ENCODE assay signal across 8 mouse cellular contexts in the genomic region with DNA sequence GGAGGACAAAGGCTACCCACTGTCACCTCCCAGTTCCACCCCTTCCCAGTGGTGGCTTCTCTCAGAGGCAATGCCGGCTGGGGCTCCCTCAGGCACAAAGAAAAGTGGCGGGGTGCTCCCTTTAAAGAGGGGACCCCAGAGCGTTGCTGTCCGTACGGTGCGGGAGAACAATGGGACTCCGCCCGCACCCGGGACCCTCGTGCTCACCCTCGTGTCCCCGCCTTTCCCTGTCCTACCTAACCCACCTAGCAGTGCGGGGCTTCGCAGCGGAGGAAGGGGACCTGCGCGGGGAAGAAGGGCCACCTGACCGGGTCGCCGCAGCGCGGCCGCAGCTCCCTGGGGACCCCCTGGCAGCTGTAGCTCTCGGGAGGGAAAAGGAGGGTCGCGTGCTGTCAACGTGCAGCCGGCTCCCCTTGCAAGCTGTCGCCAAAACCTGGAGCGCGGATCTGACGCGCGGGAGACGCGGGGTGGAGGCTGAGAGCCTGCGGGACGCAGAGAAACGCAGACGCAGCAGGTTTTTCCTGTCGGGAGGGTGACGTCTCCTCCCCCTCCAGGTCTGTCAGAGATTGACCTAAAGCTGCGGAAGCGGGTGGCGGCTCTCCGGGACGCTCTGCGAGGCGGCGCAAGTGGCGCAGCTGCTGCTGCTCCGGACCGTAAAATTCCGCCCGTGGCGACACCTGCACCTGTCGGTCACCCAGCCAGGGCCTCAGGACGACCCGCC. TPM values are rescaled to one million over a fixed set of nuclear protein-coding genes. Genes with fewer than 3 reads are reported as not detected.
DNase-seq lines count a peak whose midpoint lies in the region; ATAC-seq and TF ChIP-seq lines count a peak whose summit lies in the region.

No protein-coding gene starts in this region.

- H3K4me1 ChIP-seq in CH12.LX (ENCODE audit: control insufficient read depth in 1 of 2, insufficient read depth in 2 of 2): peaks cover 0 to 26% of the 10 kb centered on the region in 2 experiments; a peak in 2 of 4 replicates
- peaks cover 26% of the 10 kb centered on the region for H3K4me1 ChIP-seq in forebrain, embryonic 13.5 days
- 0 out of 2 replicates have a peak, but pooled peaks cover 6% of the 10 kb centered on the region for H3K4me1 ChIP-seq in lung, adult 2 months (ENCODE audit: control insufficient read depth, insufficient read depth, low read length)
- H3K4me1 ChIP-seq in neural tube, embryonic 15.5 days: peaks cover 37% of the 10 kb centered on the region
- peaks cover 12% of the 10 kb centered on the region for H3K4me1 ChIP-seq in testis, adult 2 months (ENCODE audit: control insufficient read depth, insufficient read depth, low read length)

- TF ChIP-seq EP300 in CH12.LX (IDR thresholded peaks at IDR 0.05; ENCODE audit: low read length): 0 out of 2 replicates have a peak, but pooled peaks have one; percentile 9

- TF ChIP-seq RAD21 in CH12.LX (IDR thresholded peaks at IDR 0.05; ENCODE audit: low read depth, low read length): no peak

- H3K36me3 ChIP-seq in CH12.LX (replicated peaks in 1 of 2; ENCODE audit: control insufficient read depth in 1 of 2, insufficient read depth in 1 of 2, low read length in 1 of 2): peaks cover 0 to 16% of the 10 kb centered on the region in 2 experiments
- H3K36me3 ChIP-seq in forebrain, embryonic 13.5 days (ENCODE audit: poor library complexity, severe bottlenecking): no peaks in the 10 kb centered on the region
- no peaks in the 10 kb centered on the region for H3K36me3 ChIP-seq in neural tube, embryonic 15.5 days
- H3K36me3 ChIP-seq in testis, adult 2 months (ENCODE audit: control insufficient read depth, insufficient read depth, low read length): no peaks in the 10 kb centered on the region

- ATAC-seq in cerebellum, adult (ENCODE audit: insufficient number of reproducible peaks, low FRiP score, low TSS enrichment): peak; percentile 60
- ATAC-seq in forebrain, embryonic 13.5 days: peak; percentile 82
- peak; percentile 84 for ATAC-seq in neural tube, embryonic 15.5 days (ENCODE audit: low FRiP score)

- in situ Hi-C loops in CH12.LX (cut with MboI; ENCODE audit: low pct_ligation_motif_present, low pct_unique_long_range_greater_than_20kb, low sequenced_read_pairs): loop anchor here (10.0 to 25.0 kb wide), 3 partner anchors 109 to 243 kb away; no protein-coding TSS in a partner anchor

- peak overlapping the region; percentile 88 for H3K4me2 ChIP-seq in CH12.LX (ENCODE audit: insufficient read depth, low read depth, poor library complexity, severe bottlenecking)
- H3K4me2 ChIP-seq in forebrain, embryonic 13.5 days: peak overlapping the region; percentile 78
- H3K4me2 ChIP-seq in neural tube, embryonic 15.5 days: peak overlapping the region; percentile 91

- H3K9me3 ChIP-seq in CH12.LX (replicated peaks; ENCODE audit: low read length): no peaks in the 10 kb centered on the region
- H3K9me3 ChIP-seq in forebrain, embryonic 13.5 days (replicated peaks): no peaks in the 10 kb centered on the region
- no peaks in the 10 kb centered on the region for H3K9me3 ChIP-seq in neural tube, embryonic 15.5 days (replicated peaks)

- no peak overlapping the region for H3K27ac ChIP-seq in CH12.LX (ENCODE audit: insufficient read depth, low read depth)
- peak overlapping the region; percentile 89 for H3K27ac ChIP-seq in forebrain, embryonic 13.5 days
- peak overlapping the region; percentile 82 for H3K27ac ChIP-seq in layer of hippocampus, adult 2 months
- peak overlapping the region; percentile 89 for H3K27ac ChIP-seq in neural tube, embryonic 15.5 days (replicated peaks)
- H3K27ac ChIP-seq in testis, adult 2 months (ENCODE audit: control insufficient read depth, insufficient read depth, low read depth, low read length): peak overlapping the region; percentile 96

- dilution Hi-C loops in CH12.LX (cut with MboI; ENCODE audit: extremely low pct_ligation_motif_present, extremely low pct_unique_long_range_greater_than_20kb, low sequenced_read_pairs): no loop called here

- H3K79me2 ChIP-seq in CH12.LX (replicated peaks; ENCODE audit: control insufficient read depth, extremely low read depth, insufficient read depth, poor library complexity, severe bottlenecking): no peaks in the 10 kb centered on the region

- H3K27me3 ChIP-seq in CH12.LX (replicated peaks): peaks cover 10% of the 10 kb centered on the region
- H3K27me3 ChIP-seq in forebrain, embryonic 13.5 days: peaks cover 14% of the 10 kb centered on the region
- peaks cover 3% of the 10 kb centered on the region; the same call in 1 of the 2 replicates for H3K27me3 ChIP-seq in neural tube, embryonic 15.5 days (replicated peaks)
- no peaks in the 10 kb centered on the region for H3K27me3 ChIP-seq in testis, adult 2 months (ENCODE audit: control insufficient read depth, insufficient read depth, low read length)

- peak; percentile 47 for DNase-seq in CH12.LX (ENCODE audit: extremely low read depth)
- peak; percentile 80 to 82 for DNase-seq in heart, postnatal 10 days
- DNase-seq in layer of hippocampus, adult 2 months (ENCODE audit: low spot score in 2 of 2): peak; percentile 29 to 55
- DNase-seq in lung, adult 2 months: peak; percentile 81

- TF ChIP-seq POLR2A in CH12.LX (IDR thresholded peaks at IDR 0.05; ENCODE audit: low read depth, low read length): no peak
- peak; percentile 44; the same call in 1 of the 2 replicates for TF ChIP-seq POLR2A in lung, adult 2 months (IDR thresholded peaks at IDR 0.05; ENCODE audit: borderline replicate concordance, extremely low read depth, low read depth, low read length)
- peak; percentile 24; the same call in 1 of the 2 replicates for TF ChIP-seq POLR2A in testis, adult 2 months (IDR thresholded peaks at IDR 0.05; ENCODE audit: control insufficient read depth, low read depth, low read length)

- intact Hi-C loops in heart, postnatal 10 days (cut with DNase I): loop anchor here (10.0 kb wide), 1 partner anchor 189 kb away; no protein-coding TSS in a partner anchor

- peak overlapping the region; percentile 41 to 72 (median 71) for H3K4me3 ChIP-seq in CH12.LX (replicated peaks in 1 of 3; ENCODE audit: low read depth in 2 of 3, low read length in 2 of 3, poor library complexity in 1 of 3)
- peak overlapping the region; percentile 71 for H3K4me3 ChIP-seq in forebrain, embryonic 13.5 days
- peak overlapping the region; percentile 82 for H3K4me3 ChIP-seq in layer of hippocampus, adult 2 months
- peak overlapping the region; percentile 85 for H3K4me3 ChIP-seq in lung, adult 2 months (replicated peaks; ENCODE audit: extremely low read depth, low read depth, low read length)
- peak overlapping the region; percentile 65 for H3K4me3 ChIP-seq in neural tube, embryonic 15.5 days (replicated peaks)
- H3K4me3 ChIP-seq in testis, adult 2 months (ENCODE audit: control insufficient read depth, low read depth, low read length): peak overlapping the region; percentile 88

- under 1% methylated on average over 53 of the region's 59 CpGs for WGBS in forebrain, embryonic 13.5 days
- WGBS in lung, adult 2 months: under 1% methylated on average over 59 of the region's 59 CpGs
- WGBS in neural tube, embryonic 15.5 days: 0% methylated on average over 56 of the region's 59 CpGs

- no peak overlapping the region; the same call in 1 of the 2 replicates for H3K9ac ChIP-seq in CH12.LX (ENCODE audit: insufficient read depth, low read depth)
- H3K9ac ChIP-seq in forebrain, embryonic 13.5 days: peak overlapping the region; percentile 77
- peak overlapping the region; percentile 93 for H3K9ac ChIP-seq in neural tube, embryonic 15.5 days (replicated peaks)

- TF ChIP-seq CTCF in CH12.LX (conservative IDR thresholded peaks at IDR 0.05 in 1 of 2, IDR thresholded peaks at IDR 0.05 in 1 of 2; ENCODE audit: low read depth in 2 of 2, low read length in 2 of 2): no peak; a peak in 1 of 4 replicates
- TF ChIP-seq CTCF in layer of hippocampus, adult 2 months (conservative IDR thresholded peaks at IDR 0.05): no peak
- no peak for TF ChIP-seq CTCF in lung, adult 2 months (IDR thresholded peaks at IDR 0.05; ENCODE audit: insufficient read depth, low read length)
- TF ChIP-seq CTCF in testis, adult 2 months (IDR thresholded peaks at IDR 0.05; ENCODE audit: control insufficient read depth, insufficient read depth, insufficient replicate concordance, low read depth, low read length): no peak

TF ChIP-seq in CH12.LX, 34 proteins besides CTCF, POLR2A, EP300 and RAD21 (continues in another document):
- TF ChIP-seq USF1 (IDR thresholded peaks at IDR 0.05; ENCODE audit: low read depth, low read length) (no peak; the same call in 1 of the 2 replicates), GABPA (IDR thresholded peaks at IDR 0.05; ENCODE audit: insufficient replicate concordance, low read depth, low read length) (no peak), ZKSCAN1 (IDR thresholded peaks at IDR 0.05; ENCODE audit: borderline replicate concordance, low read depth, low read length) (no peak), MAZ (IDR thresholded peaks at IDR 0.05; ENCODE audit: low read depth, low read length) (0 out of 2 replicates have a peak, but pooled peaks have one; percentile 56), BHLHE40 (IDR thresholded peaks at IDR 0.05; ENCODE audit: low read depth, low read length) (peak; percentile 99), RCOR1 (conservative IDR thresholded peaks at IDR 0.05; ENCODE audit: low read depth, low read length) (0 out of 2 replicates have a peak, but pooled peaks have one; percentile 58), NRF1 (IDR thresholded peaks at IDR 0.05; ENCODE audit: low read depth, low read length) (0 out of 2 replicates have a peak, but pooled peaks have one; percentile 10), MXI1 (IDR thresholded peaks at IDR 0.05; ENCODE audit: low read depth, low read length) (0 out of 2 replicates have a peak, but pooled peaks have one; percentile 43), MAX (IDR thresholded peaks at IDR 0.05; ENCODE audit: low read length) (peak; percentile 76; the same call in 1 of the 2 replicates), MAFK (IDR thresholded peaks at IDR 0.05; ENCODE audit: insufficient replicate concordance, low read length) (peak; percentile 41; the same call in 1 of the 2 replicates), IRF4 (IDR thresholded peaks at IDR 0.05; ENCODE audit: low read depth, low read length) (peak; percentile 40; the same call in 1 of the 2 replicates), MYC (IDR thresholded peaks at IDR 0.05; ENCODE audit: low read depth, low read length) (0 out of 2 replicates have a peak, but pooled peaks have one; percentile 13), TCF12 (IDR thresholded peaks at IDR 0.05; ENCODE audit: low read depth, low read length) (peak; percentile 63; the same call in 1 of the 2 replicates)

RNA-seq across cellular contexts. Expression of a gene that starts 0.5 kb away (rescaled TPM):
- 3.9 and 5.5 TPM in 2 replicates for total RNA-seq in CH12.LX (2012; rRNA removed)
- 25.6 and 30.8 TPM in 2 replicates for total RNA-seq in CH12.LX (2014; rRNA removed)
- 7.6 and 8.2 TPM in 2 replicates for polyA plus RNA-seq in CH12.LX (2012; ENCODE audit: insufficient read length, low read depth)
- 33.5 TPM in 2 replicates for polyA plus RNA-seq in forebrain, embryonic 13.5 days (2015; fragmentation: Nextera tagmentation; extraction: Ambion mirVana)
- 10 to 100 TPM; 33.6 to 42.7 TPM for total RNA-seq in heart, postnatal 10 days (2021)
- 1 to 10 TPM; 5.5 to 6.1 TPM for total RNA-seq in layer of hippocampus, adult 2 months (2021)
- 21.9 and 23.3 TPM in 2 replicates for polyA plus RNA-seq in lung, adult 2 months (2012; rRNA removed)
- polyA plus RNA-seq in neural tube, embryonic 15.5 days (2015; fragmentation: Nextera tagmentation; extraction: Ambion mirVana): 49.1 and 55.9 TPM in 2 replicates
- 68.6 and 73.1 TPM in 2 replicates for polyA plus RNA-seq in testis, adult 2 months (2012; rRNA removed)
